Mouse (Mus musculus) cortical plate, adult 2 months (tissue): ENCODE results near the gene Stil. TPM values are rescaled to one million over a fixed set of nuclear protein-coding genes. Genes with fewer than 3 reads are reported as not detected.

Experiments used
- H3K27ac ChIP-seq: fragments of 200-500 bp; 2 replicates; pipeline ENCODE4 v1.5.1; 2012; ENCODE audit warnings: low read length, control low read depth, inconsistent platforms; ENCODE audit not compliant: insufficient read depth
- H3K4me1 ChIP-seq: fragments of 200-500 bp; 2 replicates; pipeline ENCODE4 v1.6.1; 2011; ENCODE audit warnings: low read length; ENCODE audit not compliant: control insufficient read depth, insufficient read depth
- H3K4me3 ChIP-seq: fragments of 200-500 bp; 2 replicates; pipeline ENCODE4 v1.5.1; 2011; ENCODE audit warnings: mild to moderate bottlenecking, low read length, control low read depth; ENCODE audit not compliant: insufficient read depth
- CTCF ChIP-seq: fragments of 200-500 bp; IDR thresholded peaks from 2 replicates; pipeline ENCODE4 v1.5.1; 2011; ENCODE audit warnings: mild to moderate bottlenecking, control low read depth, low read length; ENCODE audit not compliant: insufficient read depth; ENCODE audit errors: extremely low read depth
- POLR2A ChIP-seq: fragments of 200-500 bp; IDR thresholded peaks from 2 replicates; pipeline ENCODE4 v1.6.1; 2011; ENCODE audit warnings: mild to moderate bottlenecking, low read length, control low read depth; ENCODE audit not compliant: insufficient read depth; ENCODE audit errors: extremely low read depth
- polyA plus RNA-seq: library from polyadenylated mRNA; depleted of rRNA; stranded (reverse); fragments of >200 nt; gene quantifications from 2 replicates; pipeline ENCODE4 v1.2.3, GENCODE M21; 2012

Stil gene
- polyA plus RNA-seq, 1 experiment: 0.58 TPM

DNA sequence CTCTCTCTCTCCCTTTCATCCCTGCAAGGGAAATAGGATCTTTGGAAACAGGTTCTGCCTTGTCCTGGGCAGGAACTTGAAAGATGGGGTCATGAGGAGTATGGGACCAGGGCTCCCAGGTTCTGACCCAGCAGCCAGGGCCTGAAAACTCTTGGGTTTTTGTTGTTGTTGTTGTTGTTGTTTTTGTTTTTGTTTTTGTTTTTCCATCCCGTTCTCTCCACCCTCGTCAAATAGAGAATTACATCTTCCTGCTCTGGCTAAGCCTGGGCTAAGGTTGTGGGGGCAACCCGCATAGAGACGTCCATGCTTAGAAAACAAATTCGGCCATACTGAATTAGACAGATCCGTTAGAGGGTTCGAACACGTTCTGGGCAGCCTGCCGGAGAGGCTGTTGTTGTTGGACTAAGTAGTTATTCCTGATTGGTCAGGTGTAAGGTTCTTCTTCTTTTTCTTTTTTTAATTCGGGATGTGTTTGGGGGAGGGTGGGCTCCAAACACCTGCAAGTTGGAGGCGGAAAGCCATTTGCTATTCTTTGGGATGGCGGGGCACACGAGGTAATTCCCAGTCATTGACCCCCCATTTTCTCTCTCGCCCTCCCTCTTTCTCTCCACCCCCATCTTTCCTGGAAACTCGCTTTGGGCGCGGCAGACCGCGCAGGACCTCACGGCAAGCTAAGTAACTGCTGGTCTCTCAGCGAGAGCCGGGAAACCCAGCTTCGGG is 59.1 kb downstream of the Stil start:
- peak overlapping the region; percentile 37; the same call in 1 of the 2 replicates for H3K27ac ChIP-seq
- no peak for TF ChIP-seq CTCF
- no peak for TF ChIP-seq POLR2A
- H3K4me3 ChIP-seq: 0 out of 2 replicates have a peak overlapping the region, but pooled peaks have one; percentile 4
- H3K4me1 ChIP-seq: no peaks in the 10 kb centered on the region; the same call in 1 of the 2 replicates

DNA sequence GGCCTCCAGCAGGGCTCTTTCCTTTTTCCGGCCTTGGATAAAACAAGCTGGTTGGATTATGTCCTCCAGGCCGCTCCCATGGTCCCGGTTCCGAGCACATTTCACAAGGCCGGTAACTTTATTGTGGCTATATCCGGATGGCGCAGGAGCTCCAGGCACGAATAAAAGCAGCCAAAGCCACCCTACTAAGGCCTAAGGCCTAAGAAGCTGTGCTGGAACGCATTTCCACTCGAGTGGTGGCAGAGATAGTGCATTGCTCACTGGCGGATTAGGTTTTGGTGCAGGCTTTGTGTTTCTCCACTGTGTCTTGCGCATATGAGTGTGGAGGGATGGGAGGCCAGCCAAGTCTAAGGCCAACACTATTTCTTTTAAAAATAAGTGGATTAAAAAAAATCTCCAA is 59.9 kb downstream of the Stil start:
- H3K27ac ChIP-seq: peak overlapping the region; percentile 17; the same call in 1 of the 2 replicates
- TF ChIP-seq CTCF: no peak
- TF ChIP-seq POLR2A: no peak
- no peaks in the 10 kb centered on the region; the same call in 1 of the 2 replicates for H3K4me1 ChIP-seq
- no peak overlapping the region for H3K4me3 ChIP-seq

DNA sequence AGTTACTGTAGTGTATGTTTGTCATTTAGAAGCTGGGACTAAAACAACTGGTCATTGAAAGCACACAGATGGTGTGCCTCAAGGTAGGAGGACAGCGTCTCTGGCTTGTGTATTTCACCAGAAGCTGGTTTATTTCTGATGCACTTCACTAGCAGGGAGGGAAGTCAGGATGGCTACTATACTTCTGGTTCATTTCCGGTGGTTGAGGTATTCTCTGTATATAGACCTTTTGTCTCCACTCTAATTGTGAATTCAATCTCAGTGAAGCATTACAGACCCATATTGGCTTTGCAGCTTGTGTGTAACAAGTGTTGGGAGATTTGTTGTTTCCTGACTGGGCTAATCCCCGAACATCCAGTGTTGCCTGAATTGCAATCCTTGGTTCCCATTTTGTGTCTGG is 60.8 kb downstream of the Stil start:
- H3K4me3 ChIP-seq: no peak overlapping the region
- H3K27ac ChIP-seq: no peak overlapping the region
- no peak for TF ChIP-seq POLR2A
- TF ChIP-seq CTCF: no peak
- H3K4me1 ChIP-seq: no peaks in the 10 kb centered on the region; the same call in 1 of the 2 replicates

DNA sequence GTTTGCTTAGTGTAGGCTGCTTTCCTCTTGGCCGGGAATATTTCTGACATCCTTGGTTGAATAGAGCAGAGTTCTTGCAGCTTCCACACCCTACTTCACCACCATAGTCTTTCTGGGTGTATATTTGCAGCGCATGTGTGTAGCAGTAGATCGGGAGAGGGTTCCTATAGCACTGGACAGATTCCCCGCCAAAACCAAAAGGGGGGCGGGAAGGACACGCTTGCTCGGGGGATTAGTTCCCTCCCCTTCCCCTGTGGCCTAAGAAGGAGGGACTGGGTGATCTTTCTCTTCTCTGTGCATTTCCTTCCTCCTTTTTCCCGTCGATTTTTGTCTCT is 62.5 kb downstream of the Stil start:
- TF ChIP-seq POLR2A (no peak), CTCF (no peak)
- Histone ChIP-seq H3K27ac (no peak overlapping the region), H3K4me3 (peak overlapping the region; percentile 34; the same call in 1 of the 2 replicates)

DNA sequence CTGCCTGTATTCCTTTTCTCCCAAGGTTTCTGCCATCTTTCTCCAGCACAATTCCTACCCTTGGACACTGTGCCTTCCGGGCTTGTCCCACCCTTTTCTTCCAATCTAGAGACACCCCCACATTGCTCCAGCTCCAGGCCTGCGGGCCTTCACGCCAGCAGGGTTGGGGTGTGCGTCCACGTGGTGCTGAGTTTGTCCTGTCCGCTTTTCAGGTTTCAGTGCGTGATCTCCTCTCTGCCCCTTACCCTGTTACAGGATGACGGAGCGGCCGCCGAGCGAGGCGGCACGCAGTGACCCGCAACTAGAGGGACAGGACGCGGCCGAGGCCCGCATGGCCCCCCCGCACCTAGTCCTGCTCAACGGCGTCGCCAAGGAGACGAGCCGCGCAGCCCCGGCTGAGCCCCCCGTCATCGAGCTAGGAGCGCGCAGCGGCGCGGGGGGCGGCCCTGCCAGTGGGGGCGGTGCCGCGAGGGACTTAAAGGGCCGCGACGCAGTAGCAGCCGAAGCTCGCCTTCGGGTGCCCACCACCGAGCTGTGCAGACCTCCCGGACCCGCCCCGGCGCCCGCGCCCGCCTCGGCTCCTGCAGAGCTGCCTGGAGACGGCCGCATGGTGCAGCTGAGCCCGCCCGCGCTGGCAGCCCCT is 63.0 kb downstream of the Stil start:
- H3K4me1 ChIP-seq: no peaks in the 10 kb centered on the region; the same call in 1 of the 2 replicates
- peak overlapping the region; percentile 34 for H3K4me3 ChIP-seq
- peak overlapping the region; percentile 43; the same call in 1 of the 2 replicates for H3K27ac ChIP-seq
- no peak for TF ChIP-seq CTCF
- TF ChIP-seq POLR2A: no peak

More for the DNA sequence above, 62.5 kb downstream of the Stil start:
- no peaks in the 10 kb centered on the region; the same call in 1 of the 2 replicates for H3K4me1 ChIP-seq

DNA sequence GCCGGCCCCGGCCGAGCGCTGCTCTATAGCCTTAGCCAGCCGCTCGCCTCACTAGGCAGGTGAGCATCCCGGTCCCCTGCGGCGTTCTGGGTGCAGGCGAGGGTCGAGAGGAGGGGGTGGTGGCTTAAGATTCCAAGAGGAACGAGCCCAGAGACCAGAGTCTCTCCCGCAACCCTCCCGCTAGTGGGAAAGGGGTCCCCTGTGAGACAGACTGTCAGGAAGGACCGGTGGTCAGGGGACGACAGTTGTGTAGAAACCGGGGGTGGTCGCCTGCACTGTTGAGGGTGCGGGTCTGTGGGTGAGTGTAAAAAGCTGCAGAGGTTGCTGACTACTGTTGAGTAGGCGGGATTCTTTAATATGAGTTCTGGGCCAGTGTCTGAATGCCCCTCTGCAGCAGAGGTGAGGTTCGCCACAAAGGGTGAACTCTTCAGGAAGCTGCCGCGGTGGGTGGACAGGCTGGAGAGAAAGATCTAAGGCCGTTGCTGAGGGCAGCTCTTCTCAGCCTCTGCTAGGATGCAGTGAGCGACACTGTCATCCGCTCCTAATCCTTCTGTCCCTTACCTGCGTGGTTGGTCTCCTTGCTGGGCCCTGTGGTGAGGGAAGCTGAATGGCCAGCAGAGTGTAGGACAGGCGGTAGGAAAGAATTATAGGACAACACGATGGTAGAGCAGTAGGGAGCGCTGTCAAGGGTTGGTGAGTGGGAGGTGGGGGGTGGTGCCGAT is 63.7 kb downstream of the Stil start:
- TF ChIP-seq CTCF (no peak), POLR2A (no peak)
- Histone ChIP-seq H3K4me1 (no peaks in the 10 kb centered on the region; the same call in 1 of the 2 replicates), H3K27ac (no peak overlapping the region), H3K4me3 (0 out of 2 replicates have a peak overlapping the region, but pooled peaks have one; percentile 34)

DNA sequence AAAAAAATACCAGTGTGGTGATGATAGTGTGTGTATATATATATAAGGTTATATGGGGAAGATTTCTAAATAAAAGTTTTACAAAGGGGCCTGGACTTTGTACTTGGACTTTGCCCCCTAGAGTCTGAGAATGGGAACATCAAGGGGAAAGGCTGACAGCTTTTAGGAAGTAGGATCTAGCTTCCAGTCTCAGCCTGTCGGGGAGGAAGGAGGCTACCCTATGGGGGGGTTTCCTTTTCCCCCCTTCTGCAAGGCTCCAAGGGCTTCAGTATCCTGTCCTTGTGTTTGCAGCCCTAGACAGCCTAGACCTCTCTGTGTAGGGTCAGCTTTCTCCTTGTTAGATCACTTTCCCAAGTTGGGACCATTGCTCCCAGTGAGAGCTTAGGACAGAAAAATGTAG is 71.7 kb downstream of the Stil start:
- H3K4me3 ChIP-seq: no peak overlapping the region
- H3K4me1 ChIP-seq: no peaks in the 10 kb centered on the region
- no peak for TF ChIP-seq POLR2A
- TF ChIP-seq CTCF: no peak
- H3K27ac ChIP-seq: no peak overlapping the region

DNA sequence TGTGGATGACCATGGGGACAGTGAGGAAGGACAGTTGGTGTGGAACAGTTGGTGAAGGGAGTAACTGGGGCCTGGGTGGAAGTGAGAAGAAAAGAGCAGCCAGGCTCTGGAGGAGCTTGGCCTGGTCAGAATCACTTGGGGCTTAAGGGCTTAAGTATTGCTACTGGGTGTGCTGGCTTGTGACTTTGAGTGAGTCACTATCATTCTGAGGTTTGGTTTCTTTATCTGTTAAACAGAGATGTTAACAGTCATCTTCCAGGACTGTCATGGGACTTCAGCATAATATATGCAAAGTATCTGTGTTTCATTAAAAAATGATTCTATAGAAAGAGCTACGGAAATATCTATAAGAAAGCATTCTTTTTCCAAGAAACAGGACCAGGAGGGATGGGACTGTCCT is 74.8 kb downstream of the Stil start:
- Histone ChIP-seq H3K4me1 (no peaks in the 10 kb centered on the region), H3K27ac (no peak overlapping the region), H3K4me3 (no peak overlapping the region)
- TF ChIP-seq POLR2A (no peak), CTCF (no peak)

DNA sequence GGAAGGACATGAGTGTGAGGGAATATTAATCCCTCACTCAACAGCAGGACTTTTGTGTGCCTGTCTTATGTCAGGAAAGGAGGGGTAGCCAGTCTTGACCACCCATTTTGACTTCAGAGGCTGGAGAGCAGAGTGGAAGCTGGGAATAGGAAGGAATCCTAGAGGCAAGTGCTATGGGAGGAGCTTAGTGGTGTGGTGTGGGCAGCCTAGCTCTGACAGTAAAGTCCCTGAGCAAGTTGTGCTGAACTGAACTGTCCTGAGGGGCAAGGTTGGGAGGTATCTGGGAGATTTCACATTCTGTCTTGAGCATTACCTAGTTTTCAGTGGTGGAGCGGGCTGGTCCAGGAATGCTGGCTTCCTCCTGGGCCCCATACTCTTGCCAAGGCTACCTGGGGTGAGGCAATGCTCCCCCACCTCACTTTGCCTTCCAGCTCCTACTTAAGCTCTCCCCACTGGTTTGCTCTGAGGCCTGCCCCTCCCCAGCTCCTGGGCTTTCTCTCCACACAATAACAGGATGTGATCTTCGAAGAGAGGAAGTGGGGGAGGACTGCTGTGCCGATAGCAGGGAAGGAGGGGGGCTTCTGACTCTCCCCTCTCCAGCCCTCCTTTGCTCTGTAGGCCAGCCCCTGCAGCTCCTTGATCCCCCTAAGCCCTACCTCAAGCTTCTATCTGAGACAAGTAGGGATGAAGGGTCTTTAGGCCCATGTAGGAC is 75.4 kb downstream of the Stil start:
- TF ChIP-seq POLR2A (no peak), CTCF (no peak)
- Histone ChIP-seq H3K4me3 (no peak overlapping the region), H3K27ac (no peak overlapping the region), H3K4me1 (no peaks in the 10 kb centered on the region)
